Mouse (Mus musculus): ENCODE data around the gene Btd. TPM values are rescaled to one million over a fixed set of nuclear protein-coding genes. Genes with fewer than 3 reads are reported as not detected.
A peak's percentile ranks its signal among the peaks of the same experiment; 100 is the strongest.
"Not testable (repeated sequence)": the region's sequence is repeated elsewhere in the genome, so short reads cannot be mapped to it uniquely, and the experiment has no call there.

Gene Btd
- total RNA-seq (2021) = 10 to 100 TPM; 11.8 to 11.9 TPM
- long read RNA-seq, transcript Btd-201 (4 exons, 2,324 nt) = major isoform, 8 of 10 reads
- long read RNA-seq, partial matches to known transcripts = 0 of 10 reads
- long read RNA-seq, other reads (novel, unspliced or antisense) = 2 of 10 reads

- peak; percentile 83 to 86 for DNase-seq (ENCODE audit: low spot score in 2 of 2)
Observed at GRCm38 (mm10) chr14:31640890-31641505, at the start of gene Btd, which contains the start of gene Hacl1. Gene Btd (plus strand): TSS chr14:31641028. Gene Hacl1 (minus strand): TSS chr14:31641286.

DNA sequence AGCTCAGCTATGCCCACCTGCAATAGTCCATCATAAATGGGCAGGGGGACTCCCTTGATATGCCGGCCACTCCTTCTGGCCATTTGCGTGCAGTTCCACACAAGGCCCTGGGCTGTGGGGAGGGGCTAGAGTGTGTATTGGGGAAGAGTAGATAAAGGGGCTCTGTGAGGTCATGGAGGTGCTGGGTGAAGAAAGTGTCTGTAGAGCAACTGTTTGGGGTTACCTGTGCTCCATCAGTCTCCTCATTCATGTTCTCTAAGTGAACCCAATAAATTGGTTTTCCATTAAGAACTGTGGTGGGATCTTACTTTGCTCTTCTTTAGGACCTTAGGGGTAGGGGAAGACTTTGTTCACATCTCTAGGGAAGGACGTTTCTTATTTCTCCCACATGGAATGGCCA lies 49.6 kb upstream of the Btd start, which contains the start of gene Colq:
Gene Colq (minus strand): TSS at position 101 of the 400 bp plus-strand sequence.
- no peak for DNase-seq (ENCODE audit: low spot score in 2 of 2)

DNA sequence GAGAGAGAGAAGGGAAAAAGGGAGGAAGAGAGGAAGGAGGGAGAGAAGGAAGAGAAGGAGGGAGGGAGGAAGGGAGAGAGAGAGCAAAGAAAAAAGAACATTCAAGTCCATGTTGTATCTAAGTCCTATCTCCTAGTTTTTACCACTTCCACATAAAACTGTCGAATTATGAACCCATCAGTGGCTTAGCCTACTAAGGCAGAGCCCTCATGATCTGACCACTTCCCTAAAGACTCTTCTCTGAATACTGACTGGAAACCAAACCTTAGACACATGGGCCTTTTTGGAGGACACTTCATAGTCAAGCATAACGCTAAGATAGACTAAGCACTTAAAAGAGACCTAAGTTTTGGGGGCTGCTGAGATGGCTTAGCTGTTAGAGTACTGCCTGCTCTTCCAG lies 47.8 kb upstream of the Btd start:
- DNase-seq (ENCODE audit: low spot score in 2 of 2) = no peak

GRCm38 (mm10) chr14:31594693-31595092 lies 46.1 kb upstream of the Btd start:
- no peak for DNase-seq (ENCODE audit: low spot score in 2 of 2)

GRCm38 (mm10) chr14:31596408-31596807 lies 44.4 kb upstream of the Btd start:
- no peak for DNase-seq (ENCODE audit: low spot score in 2 of 2)

GRCm38 (mm10) chr14:31597446-31597845 lies 43.4 kb upstream of the Btd start:
- DNase-seq (ENCODE audit: low spot score in 2 of 2) = no peak

GRCm38 (mm10) chr14:31601908-31602615 lies 38.8 kb upstream of the Btd start:
- DNase-seq (ENCODE audit: low spot score in 2 of 2) = no peak

- DNase-seq (ENCODE audit: low spot score in 2 of 2) = not testable (repeated sequence)
Observed at GRCm38 (mm10) chr14:31602616-31602979, 38.2 kb upstream of the Btd start.

- DNase-seq (ENCODE audit: low spot score in 2 of 2) = peak in 1 of 2 experiments; percentile 24
Observed at GRCm38 (mm10) chr14:31604916-31605315, 35.9 kb upstream of the Btd start.

- DNase-seq (ENCODE audit: low spot score in 2 of 2) = no peak
Observed at GRCm38 (mm10) chr14:31605514-31605913, 35.3 kb upstream of the Btd start.

GRCm38 (mm10) chr14:31611986-31612385 lies 28.8 kb upstream of the Btd start:
- DNase-seq (ENCODE audit: low spot score in 2 of 2) = no peak

GRCm38 (mm10) chr14:31613671-31614070 lies 27.2 kb upstream of the Btd start:
- DNase-seq (ENCODE audit: low spot score in 2 of 2) = no peak

- DNase-seq (ENCODE audit: low spot score in 2 of 2) = no peak
Observed at GRCm38 (mm10) chr14:31617204-31617603, 23.6 kb upstream of the Btd start.

- no peak for DNase-seq (ENCODE audit: low spot score in 2 of 2)
Observed at GRCm38 (mm10) chr14:31617997-31618396, 22.8 kb upstream of the Btd start.

- no peak for DNase-seq (ENCODE audit: low spot score in 2 of 2)
Observed at GRCm38 (mm10) chr14:31620591-31621223, 20.1 kb upstream of the Btd start.

DNA sequence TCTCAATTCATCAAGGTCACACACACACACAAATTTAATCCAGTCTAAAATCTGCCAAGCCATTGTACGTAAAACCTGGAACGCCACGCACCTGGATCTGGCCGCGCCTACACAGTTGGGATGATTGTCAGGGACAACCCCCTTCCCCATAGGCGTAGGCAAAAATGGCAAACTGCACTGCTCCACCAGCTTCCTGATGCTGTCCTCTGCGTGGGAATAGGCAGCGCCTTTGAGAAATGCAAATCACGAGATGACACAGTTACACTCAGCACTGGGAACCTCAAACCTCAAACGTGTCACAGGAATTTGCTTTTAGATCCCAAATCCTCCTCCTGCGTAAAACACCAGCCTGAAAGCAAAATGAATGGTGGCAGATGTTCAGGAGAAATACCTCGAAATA lies 18.1 kb upstream of the Btd start:
- no peak for DNase-seq (ENCODE audit: low spot score in 2 of 2)

DNA sequence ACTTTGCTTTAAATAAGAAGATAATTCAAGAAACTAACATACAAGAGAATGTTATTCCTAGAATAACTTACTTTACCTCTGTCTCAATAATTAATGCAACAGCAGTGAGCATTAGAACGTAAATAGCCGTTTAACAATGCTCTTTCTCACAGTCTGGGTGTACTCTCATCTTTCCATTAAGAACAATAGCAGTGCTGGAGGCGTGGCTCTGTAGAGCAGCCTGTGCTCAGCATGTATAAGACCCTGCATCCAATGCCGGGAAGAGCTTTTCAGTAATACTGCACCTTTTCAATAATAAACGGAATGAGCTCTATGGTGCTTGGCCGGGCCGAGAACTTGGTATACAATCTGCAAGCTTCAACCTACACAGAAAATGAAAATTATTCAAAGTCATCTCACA lies 10.2 kb upstream of the Btd start:
- DNase-seq (ENCODE audit: low spot score in 2 of 2) = no peak

- no peak for DNase-seq (ENCODE audit: low spot score in 2 of 2)
Observed at GRCm38 (mm10) chr14:31640346-31640889, 410 bp upstream of the Btd start, which contains the start of gene Gm49387. Gene Gm49387 (minus strand): TSS chr14:31640878.

- no peak for DNase-seq (ENCODE audit: low spot score in 2 of 2)
Observed at GRCm38 (mm10) chr14:31641506-31642155, 803 bp downstream of the Btd start.

DNA sequence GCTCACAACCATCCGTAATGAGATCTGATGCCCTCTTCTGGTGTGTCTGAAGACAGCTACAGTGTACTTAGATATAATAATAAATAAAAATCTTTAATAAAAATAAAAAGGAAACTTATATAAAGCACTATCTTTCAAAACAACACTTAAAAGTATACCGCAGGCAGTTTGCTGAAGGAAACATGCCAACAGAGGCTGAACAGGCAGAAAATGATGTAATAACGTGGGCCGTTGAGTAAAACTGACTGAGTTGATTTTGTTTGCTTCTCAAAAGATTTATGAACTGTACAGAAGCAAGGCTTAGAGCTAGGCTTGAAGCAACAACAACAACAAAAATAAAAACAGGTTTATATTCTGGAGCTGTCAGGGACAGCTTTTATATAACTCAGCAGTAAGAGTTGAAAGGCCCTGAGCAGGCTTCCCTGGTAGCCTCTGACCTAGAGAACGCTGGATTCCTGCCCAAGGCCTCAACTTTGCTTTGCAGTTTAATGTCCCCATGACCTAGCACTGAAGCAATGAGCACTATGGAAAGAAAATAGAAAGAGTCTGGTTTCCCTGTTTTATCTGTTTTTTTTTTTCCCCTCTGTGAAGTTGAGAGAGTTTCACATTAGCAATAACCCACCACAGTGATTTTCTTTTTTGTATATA lies 3.5 kb downstream of the Btd start:
- DNase-seq (ENCODE audit: low spot score in 2 of 2) = no peak
